Mouse (Mus musculus) gastrocnemius, adult 8-10 months (tissue): ENCODE results near the gene Synj2. TPM values are rescaled to one million over a fixed set of nuclear protein-coding genes. Genes with fewer than 3 reads are reported as not detected.

ENCODE experiments used
- DNase-seq, 2 experiments: peaks; one replicate each; pipeline ENCODE4 v3.0.0; 2022; ENCODE audit warnings: low spot score in 2 of 2
- total RNA-seq, 4 experiments: library from RNA; stranded (reverse); gene quantifications; 2 replicates each; pipeline ENCODE4 v1.2.4; 2022

Gene Synj2
- total RNA-seq, 4 experiments from 2014 or later, result 27.1 to 40.6 (median 29.6) TPM

GRCm38 (mm10) chr17:5997380-5998234 lies 56.5 kb downstream of the Synj2 start:
- DNase-seq, result peak; percentile 78 to 84

- DNase-seq, result no peak
These were observed 57.1 kb downstream of the Synj2 start for GRCm38 (mm10) chr17:5998235-5998500.

- no peak for DNase-seq
These were observed 58.0 kb downstream of the Synj2 start for GRCm38 (mm10) chr17:5999039-5999543.

GRCm38 (mm10) chr17:6000864-6001319 lies 59.8 kb downstream of the Synj2 start:
- DNase-seq, result peak in 1 of 2 experiments; percentile 60

- DNase-seq, result no peak
These were observed 60.3 kb downstream of the Synj2 start for GRCm38 (mm10) chr17:6001389-6001788.

GRCm38 (mm10) chr17:6001836-6002235 lies 60.8 kb downstream of the Synj2 start:
- DNase-seq, result no peak

- no peak for DNase-seq
These were observed 61.5 kb downstream of the Synj2 start for GRCm38 (mm10) chr17:6002563-6002962.

- DNase-seq, result no peak
These were observed 62.6 kb downstream of the Synj2 start for GRCm38 (mm10) chr17:6003661-6004060.

GRCm38 (mm10) chr17:6005246-6005637 lies 64.2 kb downstream of the Synj2 start:
- DNase-seq, result no peak

- peak; percentile 39 to 57 for DNase-seq
These were observed 64.8 kb downstream of the Synj2 start for GRCm38 (mm10) chr17:6005638-6006471.

- DNase-seq, result no peak
These were observed 66.2 kb downstream of the Synj2 start for GRCm38 (mm10) chr17:6007101-6007780.

GRCm38 (mm10) chr17:6007902-6008301 lies 66.8 kb downstream of the Synj2 start:
- DNase-seq, result no peak

GRCm38 (mm10) chr17:6008590-6008989 lies 67.5 kb downstream of the Synj2 start:
- no peak for DNase-seq

- no peak for DNase-seq
These were observed 68.5 kb downstream of the Synj2 start for GRCm38 (mm10) chr17:6009606-6010005.

GRCm38 (mm10) chr17:6013079-6013478 lies 72.0 kb downstream of the Synj2 start:
- DNase-seq, result no peak

- DNase-seq, result no peak
These were observed 73.9 kb downstream of the Synj2 start for GRCm38 (mm10) chr17:6014985-6015384.

- DNase-seq, result no peak
These were observed 75.2 kb downstream of the Synj2 start for GRCm38 (mm10) chr17:6016213-6016780.

GRCm38 (mm10) chr17:6017268-6017667 lies 76.2 kb downstream of the Synj2 start:
- DNase-seq, result no peak

GRCm38 (mm10) chr17:6018348-6018747 lies 77.3 kb downstream of the Synj2 start:
- no peak for DNase-seq

GRCm38 (mm10) chr17:6019776-6020175 lies 78.7 kb downstream of the Synj2 start:
- DNase-seq, result no peak

- DNase-seq, result no peak
These were observed 79.6 kb downstream of the Synj2 start for GRCm38 (mm10) chr17:6020636-6021035.
